Mouse (Mus musculus) kidney, postnatal 25 days (tissue): ENCODE measurements around the gene Carf.
"Not testable (repeated sequence)": the region's sequence is repeated elsewhere in the genome, so short reads cannot be mapped to it uniquely, and the experiment has no call there.

ENCODE experiments used
- DNase-seq, 2 experiments: peaks; one replicate each; pipeline ENCODE4 v3.0.0; 2021; ENCODE audit warnings: mixed read lengths in 2 of 2

Gene Carf

GRCm38 (mm10) chr1:60098024-60098781, at the start of gene Carf, which contains the start of gene Wdr12:
Carf (plus strand) TSS chr1:60098247.
Wdr12 (minus strand) TSS chr1:60098645.
- peak; percentile 98 for DNase-seq

GRCm38 (mm10) chr1:60054659-60055058, 43.4 kb upstream of the Carf start:
- DNase-seq = no peak

GRCm38 (mm10) chr1:60056310-60056709, 41.7 kb upstream of the Carf start:
- DNase-seq = no peak

- not testable (repeated sequence) for DNase-seq
Observed at GRCm38 (mm10) chr1:60070725-60071124, 27.3 kb upstream of the Carf start.

- DNase-seq = no peak
Observed at GRCm38 (mm10) chr1:60074935-60075334, 23.1 kb upstream of the Carf start.

GRCm38 (mm10) chr1:60075590-60075989, 22.5 kb upstream of the Carf start:
- no peak for DNase-seq

- DNase-seq = no peak
Observed at GRCm38 (mm10) chr1:60076411-60076810, 21.6 kb upstream of the Carf start.

GRCm38 (mm10) chr1:60096572-60097276, 1.3 kb upstream of the Carf start:
- DNase-seq = no peak

GRCm38 (mm10) chr1:60097277-60098023, 597 bp upstream of the Carf start:
- peak; percentile 76 to 86 for DNase-seq

GRCm38 (mm10) chr1:60098839-60099238, 792 bp downstream of the Carf start:
- DNase-seq = no peak

- DNase-seq = no peak
Observed at GRCm38 (mm10) chr1:60104582-60104981, 6.5 kb downstream of the Carf start.

GRCm38 (mm10) chr1:60117721-60118455, 19.8 kb downstream of the Carf start:
- DNase-seq = no peak

GRCm38 (mm10) chr1:60137346-60137745, 39.3 kb downstream of the Carf start:
- no peak for DNase-seq

- no peak for DNase-seq
Observed at GRCm38 (mm10) chr1:60152700-60153099, 54.7 kb downstream of the Carf start.

GRCm38 (mm10) chr1:60156651-60157050, 58.6 kb downstream of the Carf start:
- no peak for DNase-seq

GRCm38 (mm10) chr1:60158411-60158810, 60.4 kb downstream of the Carf start:
- peak; percentile 49 to 71 for DNase-seq

GRCm38 (mm10) chr1:60163676-60164075, 65.6 kb downstream of the Carf start:
- DNase-seq = no peak

- DNase-seq = no peak
Observed at GRCm38 (mm10) chr1:60169626-60170025, 71.6 kb downstream of the Carf start.

- DNase-seq = no peak
Observed at GRCm38 (mm10) chr1:60170251-60170650, 72.2 kb downstream of the Carf start.

- no peak for DNase-seq
Observed at GRCm38 (mm10) chr1:60173119-60173518, 75.1 kb downstream of the Carf start.

GRCm38 (mm10) chr1:60177814-60178213, 79.8 kb downstream of the Carf start:
- DNase-seq = not testable (repeated sequence)

GRCm38 (mm10) chr1:60179376-60179775, 81.3 kb downstream of the Carf start:
- no peak for DNase-seq
